Mouse (Mus musculus) stomach, embryonic 15.5 days (tissue): Measurements from ENCODE around the gene Tmem198. TPM values are rescaled to one million over a fixed set of nuclear protein-coding genes. Genes with fewer than 3 reads are reported as not detected.

Experiments used
- ATAC-seq: fragments of 200-750 bp; cut with Nextera tagmentation; 2 replicates; pipeline ENCODE4 v1.8.0; 2017; ENCODE audit warnings: low read depth, moderate number of reproducible peaks, moderate TSS enrichment; ENCODE audit not compliant: insufficient read depth, low FRiP score
- H3K27ac ChIP-seq: fragments of 300-500 bp; sonication (generic); 2 replicates; pipeline ENCODE4 v1.5.1; 2015; ENCODE audit warnings: mild to moderate bottlenecking, inconsistent platforms
- H3K27me3 ChIP-seq: fragments of 300-500 bp; sonication (generic); replicated peaks from 2 replicates; pipeline ENCODE4 v1.6.1; 2015; ENCODE audit warnings: inconsistent platforms
- H3K36me3 ChIP-seq: fragments of 300-500 bp; sonication (generic); 2 replicates; pipeline ENCODE4 v1.6.1; 2015; ENCODE audit warnings: inconsistent platforms
- H3K4me1 ChIP-seq: fragments of 300-500 bp; sonication (generic); 2 replicates; pipeline ENCODE4 v1.6.1; 2015; ENCODE audit warnings: inconsistent platforms
- H3K4me2 ChIP-seq: fragments of 300-500 bp; sonication (generic); 2 replicates; pipeline ENCODE4 v1.6.1; 2015; ENCODE audit warnings: mild to moderate bottlenecking, inconsistent platforms
- H3K4me3 ChIP-seq: fragments of 300-500 bp; sonication (generic); replicated peaks from 2 replicates; pipeline ENCODE4 v1.5.1; 2015; ENCODE audit warnings: inconsistent platforms
- H3K9ac ChIP-seq: fragments of 300-500 bp; sonication (generic); 2 replicates; pipeline ENCODE4 v1.6.1; 2015; ENCODE audit warnings: inconsistent platforms
- H3K9me3 ChIP-seq: fragments of 300-500 bp; sonication (generic); 2 replicates; pipeline ENCODE4 v1.6.1; 2016; ENCODE audit warnings: inconsistent platforms
- WGBS: fragments of 180-500 bp; shearing (Covaris S2); methylation state at CpG from one replicate; pipeline ENCODE4 v1.1.7; 2015; 5-methylcytosine and 5-hydroxymethylcytosine counted together
- polyA plus RNA-seq: library from polyadenylated mRNA; unstranded; fragments of >200 nt; fragmentation: Nextera tagmentation; extraction: Ambion mirVana; gene quantifications from 2 replicates; pipeline ENCODE4 v1.2.1, GENCODE M21; 2015

Tmem198 gene
- polyA plus RNA-seq, 1 experiment from 2014 or later = 2.7 TPM

GRCm38 (mm10) chr1:75445751-75446611 is 33.4 kb upstream of the Tmem198 start:
- Histone ChIP-seq H3K4me1 (peaks cover 57% of the 10 kb centered on the region), H3K4me3 (peak overlapping the region; percentile 8; the same call in 1 of the 2 replicates), H3K4me2 (peak overlapping the region; percentile 46), H3K27me3 (peaks cover 46% of the 10 kb centered on the region), H3K27ac (no peak overlapping the region; the same call in 1 of the 2 replicates), H3K9me3 (no peaks in the 10 kb centered on the region), H3K9ac (no peak overlapping the region), H3K36me3 (no peaks in the 10 kb centered on the region; the same call in 1 of the 2 replicates)
- ATAC-seq = peak; percentile 25; the same call in 1 of the 2 replicates
- WGBS = 2% methylated on average over 22 of the region's 22 CpGs

GRCm38 (mm10) chr1:75446656-75447055 is 32.7 kb upstream of the Tmem198 start:
- WGBS = 7% methylated on average over 20 of the region's 20 CpGs
- Histone ChIP-seq H3K4me1 (peaks cover 63% of the 10 kb centered on the region), H3K4me2 (peak overlapping the region; percentile 46), H3K4me3 (no peak overlapping the region), H3K9ac (no peak overlapping the region), H3K36me3 (no peaks in the 10 kb centered on the region; the same call in 1 of the 2 replicates), H3K9me3 (no peaks in the 10 kb centered on the region), H3K27me3 (peaks cover 53% of the 10 kb centered on the region), H3K27ac (no peak overlapping the region; the same call in 1 of the 2 replicates)
- ATAC-seq = no peak

- no peak for ATAC-seq
- Histone ChIP-seq H3K9ac (no peak overlapping the region), H3K36me3 (no peaks in the 10 kb centered on the region; the same call in 1 of the 2 replicates), H3K4me2 (peak overlapping the region; percentile 32), H3K27me3 (peaks cover 61% of the 10 kb centered on the region), H3K9me3 (no peaks in the 10 kb centered on the region), H3K4me1 (peaks cover 63% of the 10 kb centered on the region), H3K27ac (no peak overlapping the region; the same call in 1 of the 2 replicates), H3K4me3 (peak overlapping the region; percentile 3; the same call in 1 of the 2 replicates)
- WGBS = 8% methylated on average over 10 of the region's 10 CpGs
Observed at GRCm38 (mm10) chr1:75447265-75448051, 31.9 kb upstream of the Tmem198 start.

- Histone ChIP-seq H3K9ac (no peak overlapping the region), H3K4me3 (no peak overlapping the region), H3K27ac (no peak overlapping the region; the same call in 1 of the 2 replicates), H3K4me1 (peaks cover 63% of the 10 kb centered on the region), H3K4me2 (peak overlapping the region; percentile 32), H3K36me3 (no peaks in the 10 kb centered on the region), H3K9me3 (no peaks in the 10 kb centered on the region), H3K27me3 (peaks cover 64% of the 10 kb centered on the region)
- WGBS = 7% methylated on average over 7 of the region's 7 CpGs
- ATAC-seq = no peak
Observed at GRCm38 (mm10) chr1:75448052-75448431, 31.3 kb upstream of the Tmem198 start.

GRCm38 (mm10) chr1:75448937-75449336 is 30.4 kb upstream of the Tmem198 start:
- Histone ChIP-seq H3K9me3 (no peaks in the 10 kb centered on the region), H3K27ac (peak overlapping the region; percentile 26; the same call in 1 of the 2 replicates), H3K9ac (no peak overlapping the region), H3K4me2 (peak overlapping the region; percentile 33; the same call in 1 of the 2 replicates), H3K27me3 (peaks cover 68% of the 10 kb centered on the region), H3K4me3 (0 out of 2 replicates have a peak overlapping the region, but pooled peaks have one; percentile 1), H3K4me1 (peaks cover 63% of the 10 kb centered on the region), H3K36me3 (no peaks in the 10 kb centered on the region)
- 2% methylated on average over 14 of the region's 14 CpGs for WGBS
- no peak for ATAC-seq

GRCm38 (mm10) chr1:75449377-75450135 is 29.8 kb upstream of the Tmem198 start:
- no peak for ATAC-seq

GRCm38 (mm10) chr1:75450314-75451005 is 28.9 kb upstream of the Tmem198 start, which contains the start of gene Asic4:
Gene Asic4 (plus strand): TSS chr1:75450436.
- Histone ChIP-seq H3K4me3 (peak within 1 kb of the TSS; percentile 25), H3K4me2 (peak within 1 kb of the TSS; percentile 48), H3K27me3 (peaks cover 74% of the 10 kb centered on the region), H3K9me3 (no peaks in the 10 kb centered on the region), H3K36me3 (no peaks in the 10 kb centered on the region), H3K27ac (no peak within 1 kb of the TSS), H3K9ac (no peak within 1 kb of the TSS), H3K4me1 (peaks cover 58% of the 10 kb centered on the region)
- ATAC-seq = no peak
- WGBS = 3% methylated on average over 35 of the region's 35 CpGs

More at GRCm38 (mm10) chr1:75449377-75450135, 29.8 kb upstream of the Tmem198 start:
- H3K4me3 ChIP-seq = no peak overlapping the region; the same call in 1 of the 2 replicates
- H3K36me3 ChIP-seq = no peaks in the 10 kb centered on the region
- H3K27me3 ChIP-seq = peaks cover 73% of the 10 kb centered on the region
- WGBS = 14% methylated on average over 8 of the region's 8 CpGs
- peaks cover 63% of the 10 kb centered on the region for H3K4me1 ChIP-seq
- no peak overlapping the region for H3K9ac ChIP-seq
- no peaks in the 10 kb centered on the region for H3K9me3 ChIP-seq
- no peak overlapping the region for H3K27ac ChIP-seq
- peak overlapping the region; percentile 48; the same call in 1 of the 2 replicates for H3K4me2 ChIP-seq

- Histone ChIP-seq H3K27me3 (peaks cover 80% of the 10 kb centered on the region), H3K4me2 (no peak overlapping the region), H3K4me1 (peaks cover 44% of the 10 kb centered on the region), H3K9ac (no peak overlapping the region), H3K4me3 (no peak overlapping the region), H3K27ac (no peak overlapping the region), H3K9me3 (no peaks in the 10 kb centered on the region), H3K36me3 (no peaks in the 10 kb centered on the region)
- ATAC-seq = no peak
- 65% methylated on average over 5 of the region's 5 CpGs for WGBS
Observed at GRCm38 (mm10) chr1:75451900-75452299, 27.4 kb upstream of the Tmem198 start.

GRCm38 (mm10) chr1:75455433-75455832 is 23.9 kb upstream of the Tmem198 start:
- H3K27me3 ChIP-seq = peaks cover 51% of the 10 kb centered on the region

GRCm38 (mm10) chr1:75455948-75456347 is 23.4 kb upstream of the Tmem198 start:
- no peak overlapping the region for H3K4me2 ChIP-seq
- 47% methylated on average over 5 of the region's 5 CpGs for WGBS
- peaks cover 46% of the 10 kb centered on the region for H3K27me3 ChIP-seq
- H3K27ac ChIP-seq = no peak overlapping the region
- H3K4me1 ChIP-seq = peaks cover 26% of the 10 kb centered on the region
- H3K9me3 ChIP-seq = no peaks in the 10 kb centered on the region
- H3K9ac ChIP-seq = no peak overlapping the region
- no peak for ATAC-seq
- H3K36me3 ChIP-seq = no peaks in the 10 kb centered on the region
- H3K4me3 ChIP-seq = no peak overlapping the region

More at GRCm38 (mm10) chr1:75455433-75455832, 23.9 kb upstream of the Tmem198 start:
- Histone ChIP-seq H3K36me3 (no peaks in the 10 kb centered on the region), H3K9ac (no peak overlapping the region), H3K27ac (no peak overlapping the region), H3K4me2 (no peak overlapping the region), H3K9me3 (no peaks in the 10 kb centered on the region), H3K4me3 (no peak overlapping the region), H3K4me1 (peaks cover 32% of the 10 kb centered on the region)
- WGBS = 74% methylated on average over 3 of the region's 3 CpGs
- ATAC-seq = no peak
